Mouse (Mus musculus): ENCODE measurements around the gene Krt83. TPM values are rescaled to one million over a fixed set of nuclear protein-coding genes. Genes with fewer than 3 reads are reported as not detected.

Gene Krt83
- polyA plus RNA-seq, 1 experiment from 2014 or later, result not detected

GRCm38 (mm10) chr15:101436611-101437010 lies 54.7 kb downstream of the Krt83 start:
- no peaks in the 10 kb centered on the region for H3K9me3 ChIP-seq (ENCODE audit: control insufficient read depth, low read length)
- H3K27me3 ChIP-seq (replicated peaks; ENCODE audit: control insufficient read depth, insufficient read depth, low read length), result peaks cover 30% of the 10 kb centered on the region
- DNase-seq (ENCODE audit: low spot score) (no peak), ATAC-seq (replicated peaks; ENCODE audit: low FRiP score, low TSS enrichment, low read depth) (no peak)
- 88% methylated on average over 7 of the region's 7 CpGs for WGBS
- H3K36me3 ChIP-seq (ENCODE audit: control insufficient read depth, insufficient read depth, low read length), result no peaks in the 10 kb centered on the region
- no peak overlapping the region for H3K9ac ChIP-seq (ENCODE audit: low read length)
- H3K4me1 ChIP-seq (replicated peaks; ENCODE audit: control insufficient read depth, insufficient read depth, low read length), result no peaks in the 10 kb centered on the region; the same call in 1 of the 2 replicates
- H3K27ac ChIP-seq (ENCODE audit: low read depth), result no peak overlapping the region
- no peak overlapping the region for H3K4me3 ChIP-seq (ENCODE audit: low read depth, low read length)
- H3K4me2 ChIP-seq (ENCODE audit: low read length), result no peak overlapping the region

Other genes with a start within 250 kb of the Krt83 start
- gene Nr4a1, start 237.2 kb downstream of the Krt83 start, polyA plus RNA-seq (2014; fragmentation: Nextera tagmentation; extraction: Ambion mirVana), result 6.4 and 6.9 TPM in 2 replicates
- 65.4 and 67.1 TPM in 2 replicates for gene Atg101, start 207.2 kb downstream of the Krt83 start, polyA plus RNA-seq (2014; fragmentation: Nextera tagmentation; extraction: Ambion mirVana)
- 5.9 and 6.6 TPM in 2 replicates for gene 6030408B16Rik, start 198.3 kb downstream of the Krt83 start, polyA plus RNA-seq (2014; fragmentation: Nextera tagmentation; extraction: Ambion mirVana)
- 0.81 and 1.6 TPM in 2 replicates for gene Krt80, start 121.3 kb downstream of the Krt83 start, polyA plus RNA-seq (2014; fragmentation: Nextera tagmentation; extraction: Ambion mirVana)
- 104 and 108 TPM in 2 replicates for gene Krt7, start 80.5 kb downstream of the Krt83 start, polyA plus RNA-seq (2014; fragmentation: Nextera tagmentation; extraction: Ambion mirVana)
- 0.17 TPM in 1 of 2 replicates, not detected in the other for gene Krt87, start 52.7 kb downstream of the Krt83 start, polyA plus RNA-seq (2014; fragmentation: Nextera tagmentation; extraction: Ambion mirVana)
- gene Krt88, start 43.8 kb downstream of the Krt83 start, polyA plus RNA-seq (2014; fragmentation: Nextera tagmentation; extraction: Ambion mirVana), result not detected in 2 replicates
- not detected in 2 replicates for gene Krt81, start 27.8 kb downstream of the Krt83 start, polyA plus RNA-seq (2014; fragmentation: Nextera tagmentation; extraction: Ambion mirVana)
- 0.08 TPM in 1 of 2 replicates, not detected in the other for gene Krt86, start 18.0 kb downstream of the Krt83 start, polyA plus RNA-seq (2014; fragmentation: Nextera tagmentation; extraction: Ambion mirVana)
- not detected in 2 replicates for gene Gm49425, start 25.7 kb upstream of the Krt83 start, polyA plus RNA-seq (2014; fragmentation: Nextera tagmentation; extraction: Ambion mirVana)
- not detected in 2 replicates for gene Krt84, start 41.3 kb upstream of the Krt83 start, polyA plus RNA-seq (2014; fragmentation: Nextera tagmentation; extraction: Ambion mirVana)
- not detected in 2 replicates for gene Krt82, start 59.2 kb upstream of the Krt83 start, polyA plus RNA-seq (2014; fragmentation: Nextera tagmentation; extraction: Ambion mirVana)
- 0.07 TPM in 1 of 2 replicates, not detected in the other for gene Krt90, start 71.4 kb upstream of the Krt83 start, polyA plus RNA-seq (2014; fragmentation: Nextera tagmentation; extraction: Ambion mirVana)
- gene Krt75, start 82.4 kb upstream of the Krt83 start, polyA plus RNA-seq (2014; fragmentation: Nextera tagmentation; extraction: Ambion mirVana), result not detected in 2 replicates
- gene Gm5414, start 136.7 kb upstream of the Krt83 start, polyA plus RNA-seq (2014; fragmentation: Nextera tagmentation; extraction: Ambion mirVana), result not detected in 2 replicates
- gene Gm5478, start 155.9 kb upstream of the Krt83 start, polyA plus RNA-seq (2014; fragmentation: Nextera tagmentation; extraction: Ambion mirVana), result not detected in 2 replicates
- gene Krt6b, start 188.8 kb upstream of the Krt83 start, polyA plus RNA-seq (2014; fragmentation: Nextera tagmentation; extraction: Ambion mirVana), result not detected in 2 replicates
- gene Krt6a, start 202.8 kb upstream of the Krt83 start, polyA plus RNA-seq (2014; fragmentation: Nextera tagmentation; extraction: Ambion mirVana), result not detected in 2 replicates
- gene Krt5, start 221.4 kb upstream of the Krt83 start, polyA plus RNA-seq (2014; fragmentation: Nextera tagmentation; extraction: Ambion mirVana), result 0.47 TPM in 1 of 2 replicates, not detected in the other